Comparison of ENCODE assay signal across 10 mouse cellular contexts in genomic region chr10:59973400-59973799, GRCm38 (mm10). TPM values are rescaled to one million over a fixed set of nuclear protein-coding genes. Genes with fewer than 3 reads are reported as not detected.
DNase-seq lines count a peak whose midpoint lies in the region; ATAC-seq and TF ChIP-seq lines count a peak whose summit lies in the region.
"Had no signal": no experiment of that assay in that cellular context is flagged by ENCODE, and none has a peak within 500 bp of the region (broad histone marks: within the 10 kb centered on the region; RNA-seq: fewer than 3 reads in every experiment).

No protein-coding gene starts in this region.

- no peak overlapping the region for H3K4me2 ChIP-seq in forebrain, embryonic 12.5 days
- H3K4me2 ChIP-seq in forebrain, embryonic 13.5 days, result no peak overlapping the region
- H3K4me2 ChIP-seq in neural tube, embryonic 13.5 days, result no peak overlapping the region
- H3K4me2 ChIP-seq: forebrain, embryonic 15.5 days had no signal

- ATAC-seq in forebrain, embryonic 12.5 days (ENCODE audit: low FRiP score), result no peak
- ATAC-seq in forebrain, embryonic 13.5 days, result no peak
- ATAC-seq in neural tube, embryonic 13.5 days (ENCODE audit: low read depth), result no peak

- H3K9me3 ChIP-seq in forebrain, embryonic 12.5 days, result no peaks in the 10 kb centered on the region
- H3K9me3 ChIP-seq in forebrain, embryonic 13.5 days (replicated peaks), result no peaks in the 10 kb centered on the region
- no peaks in the 10 kb centered on the region for H3K9me3 ChIP-seq in neural tube, embryonic 13.5 days
- H3K9me3 ChIP-seq: forebrain, embryonic 15.5 days had no signal

- H3K9ac ChIP-seq in forebrain, embryonic 12.5 days, result no peak overlapping the region
- H3K9ac ChIP-seq in forebrain, embryonic 13.5 days, result no peak overlapping the region
- H3K9ac ChIP-seq in neural tube, embryonic 13.5 days, result no peak overlapping the region
- H3K9ac ChIP-seq: forebrain, embryonic 15.5 days had no signal

- TF ChIP-seq CTCF in kidney, adult 2 months (conservative IDR thresholded peaks at IDR 0.05; ENCODE audit: insufficient read depth, insufficient read length, low read depth, low read length), result no peak
- no peak for TF ChIP-seq CTCF in small intestine, adult 2 months (IDR thresholded peaks at IDR 0.05; ENCODE audit: extremely low read depth, insufficient read length, insufficient replicate concordance, low read depth, low read length)

- 0 out of 2 replicates have a peak, but pooled peaks cover 2% of the 10 kb centered on the region for H3K27me3 ChIP-seq in forebrain, embryonic 12.5 days
- H3K27me3 ChIP-seq in forebrain, embryonic 13.5 days, result no peaks in the 10 kb centered on the region
- no peaks in the 10 kb centered on the region for H3K27me3 ChIP-seq in kidney, adult 2 months (replicated peaks; ENCODE audit: control insufficient read depth, insufficient read depth, low read length)
- no peaks in the 10 kb centered on the region for H3K27me3 ChIP-seq in neural tube, embryonic 13.5 days
- no peaks in the 10 kb centered on the region for H3K27me3 ChIP-seq in small intestine, adult 2 months (ENCODE audit: control insufficient read depth, insufficient read depth, low read length)
- H3K27me3 ChIP-seq: forebrain, embryonic 15.5 days had no signal

- no peaks in the 10 kb centered on the region for H3K36me3 ChIP-seq in forebrain, embryonic 12.5 days (replicated peaks)
- H3K36me3 ChIP-seq in forebrain, embryonic 13.5 days (ENCODE audit: poor library complexity, severe bottlenecking), result no peaks in the 10 kb centered on the region
- no peaks in the 10 kb centered on the region for H3K36me3 ChIP-seq in kidney, adult 2 months (ENCODE audit: control insufficient read depth, insufficient read depth, low read length)
- H3K36me3 ChIP-seq in neural tube, embryonic 13.5 days, result no peaks in the 10 kb centered on the region
- no peaks in the 10 kb centered on the region for H3K36me3 ChIP-seq in small intestine, adult 2 months (ENCODE audit: control insufficient read depth, insufficient read depth, low read length)
- H3K36me3 ChIP-seq: forebrain, embryonic 15.5 days had no signal

- DNase-seq in kidney, adult 2 months, result no peak
- DNase-seq in kidney, adult 9 months, result no peak
- DNase-seq in neural tube, embryonic 10.5 days (ENCODE audit: extremely low spot score, low spot score), result no peak
- no peak for DNase-seq in adrenal gland, adult 18-20 months (ENCODE audit: low spot score in 2 of 2)

- 85% methylated on average over 4 of the region's 4 CpGs for WGBS in forebrain, embryonic 12.5 days
- 90% methylated on average over 4 of the region's 4 CpGs for WGBS in forebrain, embryonic 13.5 days
- WGBS in kidney, adult 2 months, result 80% methylated on average over 4 of the region's 4 CpGs
- WGBS in neural tube, embryonic 13.5 days, result 82% methylated on average over 4 of the region's 4 CpGs
- 28% methylated on average over 4 of the region's 4 CpGs for WGBS in small intestine, adult 2 months

- TF ChIP-seq POLR2A in kidney, adult 2 months (IDR thresholded peaks at IDR 0.05; ENCODE audit: low read depth, low read length), result no peak
- TF ChIP-seq POLR2A in small intestine, adult 2 months (IDR thresholded peaks at IDR 0.05; ENCODE audit: low read depth, low read length), result no peak

- H3K4me3 ChIP-seq in forebrain, embryonic 12.5 days (replicated peaks), result no peak overlapping the region
- no peak overlapping the region for H3K4me3 ChIP-seq in forebrain, embryonic 13.5 days
- H3K4me3 ChIP-seq in kidney, adult 2 months (ENCODE audit: insufficient read depth, low read depth, low read length), result no peak overlapping the region
- H3K4me3 ChIP-seq in neural tube, embryonic 13.5 days, result no peak overlapping the region
- H3K4me3 ChIP-seq in small intestine, adult 2 months (ENCODE audit: low read depth, low read length), result no peak overlapping the region
- H3K4me3 ChIP-seq: forebrain, embryonic 15.5 days had no signal

- H3K27ac ChIP-seq in forebrain, embryonic 12.5 days, result 0 out of 2 replicates have a peak overlapping the region, but pooled peaks have one; percentile 71
- no peak overlapping the region for H3K27ac ChIP-seq in forebrain, embryonic 13.5 days
- H3K27ac ChIP-seq in kidney, adult 2 months (ENCODE audit: insufficient read depth, low read depth, low read length), result peak overlapping the region; percentile 77
- peak overlapping the region; percentile 19; the same call in 1 of the 2 replicates for H3K27ac ChIP-seq in neural tube, embryonic 13.5 days (replicated peaks)
- H3K27ac ChIP-seq in small intestine, adult 2 months (ENCODE audit: insufficient read depth, low read depth, low read length), result peak overlapping the region; percentile 74
- H3K27ac ChIP-seq: macrophage had no signal

- peaks cover 38% of the 10 kb centered on the region for H3K4me1 ChIP-seq in forebrain, embryonic 12.5 days
- peaks cover 32% of the 10 kb centered on the region for H3K4me1 ChIP-seq in forebrain, embryonic 13.5 days
- peaks cover 55% of the 10 kb centered on the region for H3K4me1 ChIP-seq in kidney, adult 2 months (ENCODE audit: control insufficient read depth, insufficient read depth, low read length)
- peaks cover 46% of the 10 kb centered on the region for H3K4me1 ChIP-seq in neural tube, embryonic 13.5 days (replicated peaks)
- H3K4me1 ChIP-seq in small intestine, adult 2 months (ENCODE audit: control insufficient read depth, insufficient read depth, insufficient read length, low read length), result peaks cover 51% of the 10 kb centered on the region

RNA-seq across cellular contexts. Expression of gene Ddit4, which starts 21.8 kb away (rescaled TPM):
- polyA plus RNA-seq in forebrain, embryonic 12.5 days (2016; fragmentation: Nextera tagmentation; extraction: Ambion mirVana), result 58.9 and 61.6 TPM in 2 replicates
- polyA plus RNA-seq in forebrain, embryonic 13.5 days (2015; fragmentation: Nextera tagmentation; extraction: Ambion mirVana), result 69.3 and 71.3 TPM in 2 replicates
- 21.1 and 21.6 TPM in 2 replicates for polyA plus RNA-seq in kidney, adult 2 months (2012; rRNA removed)
- polyA plus RNA-seq in neural tube, embryonic 13.5 days (2015; fragmentation: Nextera tagmentation; extraction: Ambion mirVana), result 72.8 and 78.2 TPM in 2 replicates
- 21.5 and 35.0 TPM in 2 replicates for polyA plus RNA-seq in small intestine, adult 2 months (2012; rRNA removed)
- 10 to 100 TPM; 29.5 to 69.3 TPM for total RNA-seq in adrenal gland, adult 18-20 months (2021)

RNA-seq across cellular contexts. Expression of gene Ascc1, which starts 29.2 kb away (rescaled TPM):
- 38.5 and 38.6 TPM in 2 replicates for polyA plus RNA-seq in forebrain, embryonic 12.5 days (2016; fragmentation: Nextera tagmentation; extraction: Ambion mirVana)
- polyA plus RNA-seq in forebrain, embryonic 13.5 days (2015; fragmentation: Nextera tagmentation; extraction: Ambion mirVana), result 42.1 and 43.1 TPM in 2 replicates
- 106 and 132 TPM in 2 replicates for polyA plus RNA-seq in kidney, adult 2 months (2012; rRNA removed)
- polyA plus RNA-seq in neural tube, embryonic 13.5 days (2015; fragmentation: Nextera tagmentation; extraction: Ambion mirVana), result 41.7 and 44.5 TPM in 2 replicates
- 5.8 and 14.2 TPM in 2 replicates for polyA plus RNA-seq in small intestine, adult 2 months (2012; rRNA removed)
- total RNA-seq in adrenal gland, adult 18-20 months (2021), result 10 to 100 TPM; 26.1 to 33.7 TPM

RNA-seq across cellular contexts. Expression of gene Anapc16, which starts 29.5 kb away (rescaled TPM):
- 100 and 106 TPM in 2 replicates for polyA plus RNA-seq in forebrain, embryonic 12.5 days (2016; fragmentation: Nextera tagmentation; extraction: Ambion mirVana)
- 122 TPM in 2 replicates for polyA plus RNA-seq in forebrain, embryonic 13.5 days (2015; fragmentation: Nextera tagmentation; extraction: Ambion mirVana)
- polyA plus RNA-seq in kidney, adult 2 months (2012; rRNA removed), result 84.8 and 100 TPM in 2 replicates
- 98.1 and 118 TPM in 2 replicates for polyA plus RNA-seq in neural tube, embryonic 13.5 days (2015; fragmentation: Nextera tagmentation; extraction: Ambion mirVana)
- polyA plus RNA-seq in small intestine, adult 2 months (2012; rRNA removed), result 33.0 and 51.4 TPM in 2 replicates
- 10 to 100 TPM; 54.7 to 85.8 TPM for total RNA-seq in adrenal gland, adult 18-20 months (2021)
